Mouse (Mus musculus): ENCODE data around the gene Pdpn.

Pdpn gene

DNA sequence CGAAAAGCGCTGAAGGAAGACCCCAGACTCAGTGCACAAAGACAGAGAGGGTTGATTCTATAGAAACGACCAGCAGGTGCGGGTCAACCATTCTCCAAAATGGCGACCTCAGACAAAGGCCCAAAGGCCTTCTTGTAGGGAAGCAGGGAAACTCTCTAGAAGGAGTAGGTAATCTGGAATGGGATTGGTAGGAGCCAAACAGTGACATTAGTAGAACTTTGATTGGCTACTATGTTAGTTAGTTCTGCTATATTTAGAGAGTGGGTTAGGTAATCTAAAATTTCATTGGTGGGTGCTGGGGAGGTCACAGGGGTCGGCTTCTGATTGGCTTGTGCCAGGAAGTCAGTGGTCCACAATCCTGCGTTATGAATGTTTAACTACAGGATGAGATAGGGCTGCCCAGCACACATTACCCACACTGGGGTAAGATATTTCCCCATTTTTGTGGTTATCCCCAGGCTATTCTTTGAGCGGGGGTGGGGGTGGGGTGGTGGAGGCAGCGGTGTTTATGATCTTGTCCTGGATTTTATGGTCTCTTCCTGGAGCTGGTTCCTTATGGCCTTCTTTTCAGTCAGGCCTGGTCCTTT is 59.7 kb downstream of the Pdpn start:
- no peak for DNase-seq (ENCODE audit: low read depth, low spot score)

DNA sequence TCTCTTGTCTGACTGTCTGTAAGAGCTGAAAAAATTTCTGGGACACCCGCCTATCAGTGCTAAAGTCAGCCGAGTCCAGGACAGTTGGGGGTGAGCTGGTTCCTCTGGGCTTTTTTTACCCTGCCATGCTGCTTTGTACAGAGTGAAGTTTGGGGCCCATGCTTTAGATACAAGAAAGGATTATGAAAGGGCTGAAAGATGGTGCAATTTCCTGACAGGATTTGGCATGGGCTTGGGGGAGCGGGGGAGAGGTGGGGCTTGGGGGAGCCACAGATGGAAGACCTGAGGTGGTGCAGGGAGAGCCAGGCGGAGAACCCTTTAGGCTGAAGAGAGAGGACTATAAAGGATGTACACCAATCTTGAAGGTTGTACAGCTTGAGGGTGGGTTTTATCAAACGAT is 60.2 kb downstream of the Pdpn start:
- no peak for DNase-seq (ENCODE audit: low read depth, low spot score)

DNA sequence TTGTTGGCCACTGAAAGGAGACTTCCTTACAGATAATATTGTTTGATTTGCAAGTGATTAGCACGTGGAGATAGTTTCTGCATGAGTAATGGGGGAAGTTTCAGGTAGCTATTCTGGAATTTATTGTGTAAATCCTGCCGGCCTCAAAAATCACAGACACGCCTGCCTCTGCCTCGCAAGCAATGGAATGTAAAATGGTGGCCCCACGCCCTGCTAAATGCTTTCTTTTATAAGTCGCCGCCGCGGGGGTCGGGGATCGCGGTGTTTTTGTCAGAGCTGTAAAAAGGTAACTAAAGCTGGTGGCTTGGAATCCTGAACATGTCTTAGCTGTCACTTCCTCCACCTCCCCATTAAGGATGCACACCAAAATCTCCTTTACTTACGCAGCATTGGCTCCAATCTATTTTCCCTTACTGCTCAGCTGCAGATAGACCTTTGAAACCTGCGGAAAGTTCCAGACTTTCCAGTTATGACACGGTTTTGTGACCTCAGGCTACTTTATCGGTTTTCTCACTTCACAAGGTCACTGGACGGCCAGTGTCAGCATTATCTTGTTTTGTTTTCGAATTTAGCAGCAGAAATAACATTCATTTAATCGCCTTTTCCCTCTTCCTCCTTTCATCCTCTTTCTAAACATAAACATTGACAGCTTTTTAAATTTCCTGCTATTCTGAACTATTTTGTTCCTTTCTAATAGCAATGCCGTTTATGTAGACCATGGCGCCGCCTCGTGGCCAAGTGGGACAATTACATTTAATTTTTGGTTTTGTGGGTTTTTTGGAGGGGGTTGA is 60.9 kb downstream of the Pdpn start:
- no peak for DNase-seq (ENCODE audit: low read depth, low spot score)

DNA sequence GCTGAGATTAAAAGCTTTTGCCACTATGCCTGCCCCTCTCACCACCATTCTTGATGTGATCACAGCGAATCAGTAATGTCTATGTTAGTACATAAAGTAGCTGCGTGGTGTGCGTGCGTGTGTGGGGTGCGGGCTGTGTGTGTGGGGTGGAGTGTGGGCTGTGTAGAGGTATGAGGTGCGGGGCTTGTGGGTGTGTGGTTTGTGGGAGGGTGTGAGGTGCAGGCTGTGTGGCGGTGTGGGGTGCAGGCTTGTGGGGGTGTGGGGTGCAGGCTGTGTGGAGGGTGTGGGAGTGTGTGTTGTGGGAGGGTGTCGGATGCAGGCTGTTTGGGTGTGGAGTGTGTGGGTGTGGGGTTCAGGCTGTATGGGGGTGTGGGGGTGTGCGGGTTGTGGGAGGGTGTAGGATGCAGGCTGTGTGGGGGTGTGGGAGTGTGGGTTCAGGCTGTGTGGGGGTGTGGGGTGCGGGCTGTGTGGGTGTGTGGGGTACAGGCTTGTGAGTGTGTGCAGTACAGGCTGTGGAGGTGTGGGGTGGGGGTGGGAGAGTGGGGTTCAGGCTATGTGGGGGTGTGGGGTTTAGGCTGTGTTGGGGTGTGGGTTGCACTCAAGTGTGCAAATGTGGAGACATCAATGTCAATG is 67.5 kb downstream of the Pdpn start:
- DNase-seq (ENCODE audit: low read depth, low spot score) = no peak

GRCm38 (mm10) chr4:143231110-143231509 is 68.3 kb downstream of the Pdpn start:
- DNase-seq (ENCODE audit: low read depth, low spot score) = no peak

DNA sequence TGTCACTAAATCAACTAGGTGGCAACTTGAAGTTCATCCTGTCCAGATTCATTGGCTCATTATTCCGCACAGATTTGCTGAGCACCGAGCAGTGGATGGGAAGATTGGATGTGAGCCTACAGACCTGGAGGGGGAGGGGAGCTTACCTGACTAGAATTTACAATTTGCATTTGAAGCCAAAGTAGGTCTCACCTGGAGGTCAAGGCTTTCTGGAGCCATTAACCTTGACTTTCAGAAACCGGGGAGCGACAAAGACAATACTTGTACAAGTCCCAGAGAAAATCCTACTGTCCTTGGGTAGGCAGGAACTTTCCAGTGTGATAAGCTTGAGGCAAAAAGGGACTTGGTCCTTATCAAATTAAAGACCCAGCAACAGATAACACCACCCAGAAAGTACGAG is 71.4 kb downstream of the Pdpn start:
- no peak for DNase-seq (ENCODE audit: low read depth, low spot score)

DNA sequence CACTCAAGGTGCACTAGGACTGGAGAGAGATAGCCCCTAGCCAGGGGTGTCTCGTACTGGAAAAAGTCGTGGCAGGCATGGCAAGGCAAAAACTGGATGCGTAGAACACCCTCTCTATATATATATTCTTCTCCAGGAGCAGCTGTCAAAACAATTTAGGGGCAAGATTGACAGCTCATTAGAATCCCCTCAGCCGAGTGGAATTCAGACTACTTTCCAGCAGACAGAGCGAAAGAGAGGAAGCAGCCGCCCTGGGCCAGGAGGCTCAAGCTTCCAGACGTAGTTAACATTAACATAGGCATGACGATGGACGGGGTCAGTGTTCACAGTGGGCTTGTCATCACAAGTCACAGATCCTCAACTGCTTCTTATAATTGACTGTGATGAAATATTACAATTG is 73.5 kb downstream of the Pdpn start:
- DNase-seq (ENCODE audit: low read depth, low spot score) = no peak

DNA sequence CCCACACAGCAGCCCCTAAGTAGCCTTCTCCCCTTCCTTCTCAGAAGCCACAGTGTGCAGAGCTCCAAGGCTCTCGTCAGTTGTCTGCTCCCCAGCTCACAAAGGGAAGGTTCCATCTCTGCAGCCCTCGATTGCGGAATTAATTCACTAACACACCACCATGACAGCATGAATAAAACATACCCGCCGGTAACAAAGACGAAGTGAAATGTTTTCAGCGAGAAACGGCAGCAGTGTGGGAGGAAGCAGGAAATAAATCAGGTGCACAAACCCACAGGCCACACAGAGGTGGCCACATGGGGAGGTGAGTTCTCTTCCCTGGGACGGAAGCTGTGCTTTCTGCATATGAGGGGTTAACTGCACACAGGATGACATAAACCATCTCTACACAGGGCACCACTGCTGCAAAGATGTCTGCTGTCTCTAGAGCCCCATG is 80.0 kb downstream of the Pdpn start:
- DNase-seq (ENCODE audit: low read depth, low spot score) = no peak

DNA sequence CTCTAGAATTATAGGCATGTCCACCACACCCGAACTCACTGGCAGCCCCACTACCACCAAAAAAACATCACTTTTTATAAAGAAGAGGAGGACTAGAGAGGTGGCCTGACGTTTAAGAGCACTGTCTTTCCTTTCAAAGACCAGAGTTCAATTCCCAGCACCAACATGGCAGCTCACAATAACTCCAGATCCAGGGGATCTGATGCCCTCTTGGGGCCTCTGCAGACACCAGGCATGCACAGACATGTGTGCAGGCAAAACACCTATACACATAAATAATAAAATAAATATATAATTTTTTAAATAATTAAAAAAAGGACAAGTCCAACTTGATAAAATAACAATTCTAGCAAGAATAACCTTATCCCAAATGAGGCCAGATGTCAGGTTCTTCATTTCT is 80.5 kb downstream of the Pdpn start:
- no peak for DNase-seq (ENCODE audit: low read depth, low spot score)
